Mouse (Mus musculus): ENCODE data around the gene Klhl31. TPM values are rescaled to one million over a fixed set of nuclear protein-coding genes. Genes with fewer than 3 reads are reported as not detected.

Klhl31 gene
- total and polyA plus RNA-seq, 3 experiments = 0.05 TPM; not detected in 2

GRCm38 (mm10) chr9:77703476-77703875 lies 67.2 kb downstream of the Klhl31 start:
- Histone ChIP-seq H3K4me3 (ENCODE audit: low read depth, low read length) (no peak overlapping the region), H3K27me3 (ENCODE audit: insufficient read depth, low read length) (peaks cover 5% of the 10 kb centered on the region; the same call in 1 of the 2 replicates), H3K36me3 (replicated peaks) (no peaks in the 10 kb centered on the region), H3K4me1 (ENCODE audit: insufficient read depth, low read depth, low read length) (no peaks in the 10 kb centered on the region), H3K9me3 (replicated peaks) (no peaks in the 10 kb centered on the region)
- TF ChIP-seq POLR2AphosphoS5 (IDR thresholded peaks at IDR 0.05; ENCODE audit: insufficient replicate concordance, low read depth, low read length) (no peak), TAL1 (conservative IDR thresholded peaks at IDR 0.05; ENCODE audit: low read depth, low read length) (no peak), CTCF (IDR thresholded peaks at IDR 0.05; ENCODE audit: low read depth, low read length) (no peak)
- DNase-seq (ENCODE audit: low spot score) (no peak), ATAC-seq (ENCODE audit: extremely low read depth, insufficient number of reproducible peaks, low FRiP score, poor library complexity, severe bottlenecking) (no peak)

GRCm38 (mm10) chr9:77704108-77704507 lies 67.8 kb downstream of the Klhl31 start:
- no peak for ATAC-seq (ENCODE audit: extremely low read depth, insufficient number of reproducible peaks, low FRiP score, poor library complexity, severe bottlenecking)
- Histone ChIP-seq H3K36me3 (replicated peaks) (no peaks in the 10 kb centered on the region), H3K4me1 (ENCODE audit: insufficient read depth, low read depth, low read length) (no peaks in the 10 kb centered on the region), H3K27me3 (ENCODE audit: insufficient read depth, low read length) (peaks cover 5% of the 10 kb centered on the region; the same call in 1 of the 2 replicates), H3K9me3 (replicated peaks) (no peaks in the 10 kb centered on the region), H3K4me3 (ENCODE audit: low read depth, low read length) (no peak overlapping the region)
- TF ChIP-seq POLR2AphosphoS5 (IDR thresholded peaks at IDR 0.05; ENCODE audit: insufficient replicate concordance, low read depth, low read length) (no peak), CTCF (IDR thresholded peaks at IDR 0.05; ENCODE audit: low read depth, low read length) (no peak), GATA2 (IDR thresholded peaks at IDR 0.05; ENCODE audit: borderline replicate concordance, low read depth, low read length) (no peak)
- DNase-seq (ENCODE audit: low spot score) = no peak

DNA sequence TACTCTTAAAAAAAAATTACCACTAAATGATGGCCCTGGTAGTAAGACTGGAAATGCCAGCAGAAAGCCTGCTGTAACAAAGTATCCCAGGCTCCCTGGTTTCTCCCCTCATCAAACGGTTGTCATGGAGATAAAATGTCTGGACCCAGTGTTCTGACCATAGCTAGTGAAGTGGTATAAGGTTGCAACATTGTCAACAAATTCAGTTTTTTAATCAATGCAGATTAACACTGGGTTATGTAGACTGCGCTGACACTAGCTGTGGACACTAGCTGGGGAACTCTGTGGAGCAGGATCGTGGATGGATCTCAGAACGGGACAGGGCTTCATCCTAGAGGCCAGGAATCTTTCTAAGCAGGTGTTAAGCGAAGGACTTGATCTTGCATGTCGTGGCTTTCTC lies 70.2 kb downstream of the Klhl31 start:
- no peak for ATAC-seq (ENCODE audit: extremely low read depth, insufficient number of reproducible peaks, low FRiP score, poor library complexity, severe bottlenecking)
- no peak for DNase-seq (ENCODE audit: low spot score)
- Histone ChIP-seq H3K4me3 (ENCODE audit: low read depth, low read length) (no peak overlapping the region), H3K4me1 (ENCODE audit: insufficient read depth, low read depth, low read length) (no peaks in the 10 kb centered on the region), H3K9me3 (replicated peaks) (no peaks in the 10 kb centered on the region), H3K36me3 (replicated peaks) (no peaks in the 10 kb centered on the region), H3K27me3 (ENCODE audit: insufficient read depth, low read length) (no peaks in the 10 kb centered on the region; the same call in 1 of the 2 replicates)
- no peak for TF ChIP-seq GATA1 (IDR thresholded peaks at IDR 0.05; ENCODE audit: borderline replicate concordance, low read length)

- Histone ChIP-seq H3K4me1 (ENCODE audit: insufficient read depth, low read depth, low read length) (no peaks in the 10 kb centered on the region), H3K36me3 (replicated peaks) (no peaks in the 10 kb centered on the region), H3K9me3 (replicated peaks) (no peaks in the 10 kb centered on the region), H3K4me3 (ENCODE audit: low read depth, low read length) (no peak overlapping the region), H3K27me3 (ENCODE audit: insufficient read depth, low read length) (no peaks in the 10 kb centered on the region; the same call in 1 of the 2 replicates)
- ATAC-seq (ENCODE audit: extremely low read depth, insufficient number of reproducible peaks, low FRiP score, poor library complexity, severe bottlenecking) = no peak
- TF ChIP-seq TAL1 (conservative IDR thresholded peaks at IDR 0.05; ENCODE audit: low read depth, low read length) (no peak), GATA1 (IDR thresholded peaks at IDR 0.05; ENCODE audit: borderline replicate concordance, low read length) (no peak), GATA2 (IDR thresholded peaks at IDR 0.05; ENCODE audit: borderline replicate concordance, low read depth, low read length) (no peak), POLR2AphosphoS5 (IDR thresholded peaks at IDR 0.05; ENCODE audit: insufficient replicate concordance, low read depth, low read length) (no peak), CTCF (IDR thresholded peaks at IDR 0.05; ENCODE audit: low read depth, low read length) (no peak)
- DNase-seq (ENCODE audit: low spot score) = no peak
Observed at GRCm38 (mm10) chr9:77707433-77708139, 71.3 kb downstream of the Klhl31 start.

- Histone ChIP-seq H3K4me1 (ENCODE audit: insufficient read depth, low read depth, low read length) (no peaks in the 10 kb centered on the region), H3K9me3 (replicated peaks) (no peaks in the 10 kb centered on the region), H3K27me3 (ENCODE audit: insufficient read depth, low read length) (no peaks in the 10 kb centered on the region; the same call in 1 of the 2 replicates), H3K4me3 (ENCODE audit: low read depth, low read length) (no peak overlapping the region), H3K36me3 (replicated peaks) (no peaks in the 10 kb centered on the region)
- TF ChIP-seq GATA1 (IDR thresholded peaks at IDR 0.05; ENCODE audit: borderline replicate concordance, low read length) = no peak
- no peak for TF ChIP-seq POLR2AphosphoS5 (IDR thresholded peaks at IDR 0.05; ENCODE audit: insufficient replicate concordance, low read depth, low read length)
- TF ChIP-seq CTCF (IDR thresholded peaks at IDR 0.05; ENCODE audit: low read depth, low read length) = no peak
- DNase-seq (ENCODE audit: low spot score) (no peak), ATAC-seq (ENCODE audit: extremely low read depth, insufficient number of reproducible peaks, low FRiP score, poor library complexity, severe bottlenecking) (no peak)
Observed at GRCm38 (mm10) chr9:77708950-77709349, 72.7 kb downstream of the Klhl31 start.

Other genes with a start within 250 kb of the Klhl31 start
- not detected in 2 replicates for gene Lrrc1, start 91.6 kb upstream of the Klhl31 start, total RNA-seq (2014; fragmentation: Nextera tagmentation)
- 0.06 and 0.16 TPM in 2 replicates for gene Lrrc1, start 91.6 kb upstream of the Klhl31 start, total RNA-seq (2017)
- not detected in 2 replicates for gene Lrrc1, start 91.6 kb upstream of the Klhl31 start, polyA plus RNA-seq (2012)
- gene Gclc, start 118.0 kb downstream of the Klhl31 start, total RNA-seq (2014; fragmentation: Nextera tagmentation) = 47.9 and 51.8 TPM in 2 replicates
- gene Gclc, start 118.0 kb downstream of the Klhl31 start, total RNA-seq (2017) = 46.2 and 50.1 TPM in 2 replicates
- gene Gclc, start 118.0 kb downstream of the Klhl31 start, polyA plus RNA-seq (2012) = 18.2 and 18.5 TPM in 2 replicates

All from G1E (cell line).